ENCODE assay signal across 12 mouse cellular contexts in genomic region chr2:126951085-126951484, GRCm38 (mm10). TPM values are rescaled to one million over a fixed set of nuclear protein-coding genes. Genes with fewer than 3 reads are reported as not detected.
DNase-seq lines count a peak whose midpoint lies in the region; ATAC-seq and TF ChIP-seq lines count a peak whose summit lies in the region.
"Had no signal": no experiment of that assay in that cellular context is flagged by ENCODE, and none has a peak within 500 bp of the region (broad histone marks: within the 10 kb centered on the region; RNA-seq: fewer than 3 reads in every experiment).

No protein-coding gene starts in this region.

- no peak overlapping the region for H3K4me3 ChIP-seq in liver, adult 2 months (ENCODE audit: insufficient read depth, low read depth, low read length)
- no peak overlapping the region for H3K4me3 ChIP-seq in liver, embryonic 12.5 days
- no peak overlapping the region for H3K4me3 ChIP-seq in heart, embryonic 16.5 days (ENCODE audit: low read length)
- no peak overlapping the region for H3K4me3 ChIP-seq in liver, postnatal 0 days (ENCODE audit: low read depth, low read length)
- H3K4me3 ChIP-seq in midbrain, postnatal 0 days (ENCODE audit: low read depth, low read length): no peak overlapping the region
- H3K4me3 ChIP-seq in midbrain, embryonic 10.5 days: no peak overlapping the region
- no peak overlapping the region for H3K4me3 ChIP-seq in hindbrain, embryonic 16.5 days (ENCODE audit: low read length)
- H3K4me3 ChIP-seq: embryonic facial prominence, embryonic 15.5 days; limb, embryonic 12.5 days had no signal

- peak; percentile 96 for DNase-seq in liver, adult 2 months (ENCODE audit: extremely low read depth, low read depth, low spot score)
- peak; percentile 65 for DNase-seq in adrenal gland, postnatal 25 days
- peak; percentile 55 for DNase-seq in liver, postnatal 0 days
- no peak for DNase-seq in midbrain, postnatal 0 days (ENCODE audit: low spot score)
- DNase-seq in midbrain, embryonic 10.5 days (ENCODE audit: low spot score): no peak
- DNase-seq: cerebellum, adult 8-10 months; right cerebral cortex, postnatal 4 days had no signal

- H3K4me2 ChIP-seq in liver, embryonic 12.5 days: no peak overlapping the region
- H3K4me2 ChIP-seq in heart, embryonic 16.5 days (ENCODE audit: low read depth, low read length): no peak overlapping the region
- no peak overlapping the region for H3K4me2 ChIP-seq in liver, postnatal 0 days (ENCODE audit: low read depth, low read length)
- H3K4me2 ChIP-seq in midbrain, postnatal 0 days (ENCODE audit: low read depth, low read length, poor library complexity, severe bottlenecking): no peak overlapping the region
- H3K4me2 ChIP-seq in hindbrain, embryonic 16.5 days (ENCODE audit: low read length): no peak overlapping the region
- H3K4me2 ChIP-seq: embryonic facial prominence, embryonic 15.5 days; limb, embryonic 12.5 days had no signal

- H3K79me2 ChIP-seq in liver, adult 2 months (ENCODE audit: control insufficient read depth, insufficient read depth, low read length): no peaks in the 10 kb centered on the region

- peaks cover 14% of the 10 kb centered on the region for H3K4me1 ChIP-seq in liver, adult 2 months (ENCODE audit: control insufficient read depth, insufficient read depth, low read length)
- peaks cover 11% of the 10 kb centered on the region; the same call in 1 of the 2 replicates for H3K4me1 ChIP-seq in liver, embryonic 12.5 days
- H3K4me1 ChIP-seq in heart, embryonic 16.5 days (ENCODE audit: control insufficient read depth, insufficient read depth, low read length): peaks cover 5% of the 10 kb centered on the region; the same call in 1 of the 2 replicates
- H3K4me1 ChIP-seq in liver, postnatal 0 days (ENCODE audit: insufficient read depth): peaks cover 4% of the 10 kb centered on the region; the same call in 1 of the 2 replicates
- H3K4me1 ChIP-seq in midbrain, postnatal 0 days (ENCODE audit: insufficient read depth, low read length): no peaks in the 10 kb centered on the region
- no peaks in the 10 kb centered on the region for H3K4me1 ChIP-seq in midbrain, embryonic 10.5 days
- no peaks in the 10 kb centered on the region for H3K4me1 ChIP-seq in hindbrain, embryonic 16.5 days (ENCODE audit: control insufficient read depth, insufficient read depth, low read depth, low read length)
- H3K4me1 ChIP-seq: embryonic facial prominence, embryonic 15.5 days; limb, embryonic 12.5 days had no signal

- TF ChIP-seq EP300 in liver, postnatal 0 days (IDR thresholded peaks at IDR 0.05; ENCODE audit: low read depth): peak; percentile 39; the same call in 1 of the 2 replicates

- no peaks in the 10 kb centered on the region for H3K36me3 ChIP-seq in liver, adult 2 months (ENCODE audit: control insufficient read depth, insufficient read depth, low read length)
- no peaks in the 10 kb centered on the region for H3K36me3 ChIP-seq in liver, embryonic 12.5 days
- no peaks in the 10 kb centered on the region for H3K36me3 ChIP-seq in heart, embryonic 16.5 days (ENCODE audit: control insufficient read depth, insufficient read depth)
- no peaks in the 10 kb centered on the region for H3K36me3 ChIP-seq in liver, postnatal 0 days (replicated peaks; ENCODE audit: insufficient read depth, low read length)
- H3K36me3 ChIP-seq in midbrain, postnatal 0 days (ENCODE audit: insufficient read depth, low read length): no peaks in the 10 kb centered on the region
- no peaks in the 10 kb centered on the region for H3K36me3 ChIP-seq in midbrain, embryonic 10.5 days
- H3K36me3 ChIP-seq in hindbrain, embryonic 16.5 days (ENCODE audit: control insufficient read depth, insufficient read depth, low read length): no peaks in the 10 kb centered on the region
- H3K36me3 ChIP-seq: embryonic facial prominence, embryonic 15.5 days; limb, embryonic 12.5 days had no signal

- no peaks in the 10 kb centered on the region for H3K9me3 ChIP-seq in liver, embryonic 12.5 days (replicated peaks)
- H3K9me3 ChIP-seq in heart, embryonic 16.5 days (replicated peaks; ENCODE audit: control insufficient read depth, low read length): no peaks in the 10 kb centered on the region
- H3K9me3 ChIP-seq in liver, postnatal 0 days (ENCODE audit: low read length): no peaks in the 10 kb centered on the region
- H3K9me3 ChIP-seq in midbrain, postnatal 0 days (ENCODE audit: low read length): no peaks in the 10 kb centered on the region
- H3K9me3 ChIP-seq in midbrain, embryonic 10.5 days (replicated peaks): no peaks in the 10 kb centered on the region
- H3K9me3 ChIP-seq in hindbrain, embryonic 16.5 days (ENCODE audit: control insufficient read depth, low read length): no peaks in the 10 kb centered on the region
- H3K9me3 ChIP-seq: embryonic facial prominence, embryonic 15.5 days had no signal

- WGBS in liver, adult 2 months: 14% methylated on average over 7 of the region's 7 CpGs
- 71% methylated on average over 7 of the region's 7 CpGs for WGBS in liver, embryonic 12.5 days (ENCODE audit: insufficient replicate concordance)
- 36% methylated on average over 7 of the region's 7 CpGs for WGBS in heart, embryonic 16.5 days
- WGBS in liver, postnatal 0 days (ENCODE audit: insufficient replicate concordance): 65% methylated on average over 7 of the region's 7 CpGs
- 76% methylated on average over 7 of the region's 7 CpGs for WGBS in midbrain, postnatal 0 days
- WGBS in midbrain, embryonic 10.5 days: 85% methylated on average over 7 of the region's 7 CpGs
- WGBS in hindbrain, embryonic 16.5 days: 64% methylated on average over 7 of the region's 7 CpGs

- no peak for ATAC-seq in liver, embryonic 12.5 days
- peak; percentile 37; the same call in 1 of the 2 replicates for ATAC-seq in heart, embryonic 16.5 days (replicated peaks; ENCODE audit: extremely low read depth, insufficient read depth, low FRiP score)
- peak; percentile 85 for ATAC-seq in liver, postnatal 0 days
- ATAC-seq in midbrain, postnatal 0 days (ENCODE audit: low FRiP score): no peak
- ATAC-seq in hindbrain, embryonic 16.5 days: no peak

- H3K27ac ChIP-seq in liver, adult 2 months (replicated peaks; ENCODE audit: insufficient read depth, low read depth, low read length): peak overlapping the region; percentile 82
- no peak overlapping the region for H3K27ac ChIP-seq in liver, embryonic 12.5 days
- peak overlapping the region; percentile 52 for H3K27ac ChIP-seq in heart, embryonic 16.5 days (ENCODE audit: low read length)
- H3K27ac ChIP-seq in liver, postnatal 0 days (ENCODE audit: low read depth): peak overlapping the region; percentile 76
- no peak overlapping the region for H3K27ac ChIP-seq in midbrain, postnatal 0 days (ENCODE audit: low read depth, low read length)
- no peak overlapping the region for H3K27ac ChIP-seq in midbrain, embryonic 10.5 days (replicated peaks)
- no peak overlapping the region for H3K27ac ChIP-seq in hindbrain, embryonic 16.5 days (ENCODE audit: low read depth, low read length)
- H3K27ac ChIP-seq: embryonic facial prominence, embryonic 15.5 days; limb, embryonic 12.5 days had no signal

- no peak for TF ChIP-seq POLR2A in liver, adult 2 months (IDR thresholded peaks at IDR 0.05; ENCODE audit: extremely low read depth, insufficient read depth, low read length)

- H3K9ac ChIP-seq in liver, adult 2 months (ENCODE audit: low read depth, low read length): no peak overlapping the region
- no peak overlapping the region for H3K9ac ChIP-seq in liver, embryonic 12.5 days
- no peak overlapping the region for H3K9ac ChIP-seq in heart, embryonic 16.5 days (ENCODE audit: low read length)
- H3K9ac ChIP-seq in liver, postnatal 0 days (replicated peaks): no peak overlapping the region
- no peak overlapping the region for H3K9ac ChIP-seq in midbrain, postnatal 0 days (replicated peaks; ENCODE audit: low read length, poor library complexity, severe bottlenecking)
- no peak overlapping the region for H3K9ac ChIP-seq in hindbrain, embryonic 16.5 days (ENCODE audit: low read depth, low read length)
- H3K9ac ChIP-seq: embryonic facial prominence, embryonic 15.5 days; limb, embryonic 12.5 days had no signal

- H3K27me3 ChIP-seq in liver, adult 2 months (ENCODE audit: control insufficient read depth, insufficient read depth, low read length): no peaks in the 10 kb centered on the region
- H3K27me3 ChIP-seq in liver, embryonic 12.5 days (replicated peaks): no peaks in the 10 kb centered on the region
- no peaks in the 10 kb centered on the region for H3K27me3 ChIP-seq in heart, embryonic 16.5 days (ENCODE audit: control insufficient read depth, insufficient read depth, low read length)
- no peaks in the 10 kb centered on the region for H3K27me3 ChIP-seq in liver, postnatal 0 days (ENCODE audit: insufficient read depth, low read length)
- no peaks in the 10 kb centered on the region for H3K27me3 ChIP-seq in midbrain, postnatal 0 days (ENCODE audit: insufficient read depth, low read length)
- no peaks in the 10 kb centered on the region for H3K27me3 ChIP-seq in midbrain, embryonic 10.5 days (ENCODE audit: low read depth, poor library complexity, severe bottlenecking)
- H3K27me3 ChIP-seq in hindbrain, embryonic 16.5 days (replicated peaks; ENCODE audit: control insufficient read depth, insufficient read depth, low read length): no peaks in the 10 kb centered on the region
- H3K27me3 ChIP-seq: embryonic facial prominence, embryonic 15.5 days; limb, embryonic 12.5 days had no signal

- no peak for TF ChIP-seq CTCF in liver, adult 2 months (IDR thresholded peaks at IDR 0.05; ENCODE audit: low read depth, low read length)
- TF ChIP-seq CTCF in liver, postnatal 0 days (IDR thresholded peaks at IDR 0.05; ENCODE audit: low read depth): no peak
- TF ChIP-seq CTCF in midbrain, postnatal 0 days (IDR thresholded peaks at IDR 0.05): no peak

RNA-seq across cellular contexts. Expression of gene Sppl2a, which starts 18.1 kb away (rescaled TPM):
- total RNA-seq in liver, adult 2 months (2014; rRNA removed): 158 and 174 TPM in 2 replicates
- 33.3 and 37.6 TPM in 2 replicates for polyA plus RNA-seq in liver, adult 2 months (2012; rRNA removed)
- polyA plus RNA-seq in liver, embryonic 12.5 days (2016; fragmentation: Nextera tagmentation; extraction: Ambion mirVana): 23.6 and 25.0 TPM in 2 replicates
- 91.0 and 92.7 TPM in 2 replicates for total RNA-seq in adrenal gland, postnatal 25 days (2021)
- 41.5 and 43.6 TPM in 2 replicates for polyA plus RNA-seq in heart, embryonic 16.5 days (2015; fragmentation: Nextera tagmentation; extraction: Ambion mirVana)
- polyA plus RNA-seq in liver, postnatal 0 days (2015; fragmentation: Nextera tagmentation; extraction: Ambion mirVana): 40.5 and 43.4 TPM in 2 replicates
- 41.5 and 45.7 TPM in 2 replicates for total RNA-seq in midbrain, postnatal 0 days (2014; rRNA removed)
- polyA plus RNA-seq in midbrain, postnatal 0 days (2015; fragmentation: Nextera tagmentation; extraction: Ambion mirVana): 27.1 and 28.0 TPM in 2 replicates
- polyA plus RNA-seq in midbrain, embryonic 10.5 days (2016; fragmentation: Nextera tagmentation; extraction: Ambion mirVana): 30.3 and 35.5 TPM in 2 replicates
- 33.8 and 37.4 TPM in 2 replicates for polyA plus RNA-seq in hindbrain, embryonic 16.5 days (2015; fragmentation: Nextera tagmentation; extraction: Ambion mirVana)

RNA-seq across cellular contexts. Expression of gene Ap4e1, which starts 57.4 kb away (rescaled TPM):
- total RNA-seq in liver, adult 2 months (2014; rRNA removed): 6.0 and 6.3 TPM in 2 replicates
- 0.87 and 1.3 TPM in 2 replicates for polyA plus RNA-seq in liver, adult 2 months (2012; rRNA removed)
- 9.0 and 9.6 TPM in 2 replicates for polyA plus RNA-seq in liver, embryonic 12.5 days (2016; fragmentation: Nextera tagmentation; extraction: Ambion mirVana)
- 10.0 and 16.2 TPM in 2 replicates for total RNA-seq in adrenal gland, postnatal 25 days (2021)
- polyA plus RNA-seq in heart, embryonic 16.5 days (2015; fragmentation: Nextera tagmentation; extraction: Ambion mirVana): 8.1 and 9.2 TPM in 2 replicates
- 1.5 and 1.9 TPM in 2 replicates for polyA plus RNA-seq in liver, postnatal 0 days (2015; fragmentation: Nextera tagmentation; extraction: Ambion mirVana)
- total RNA-seq in midbrain, postnatal 0 days (2014; rRNA removed): 13.1 and 17.0 TPM in 2 replicates
- 5.9 and 7.0 TPM in 2 replicates for polyA plus RNA-seq in midbrain, postnatal 0 days (2015; fragmentation: Nextera tagmentation; extraction: Ambion mirVana)
- polyA plus RNA-seq in midbrain, embryonic 10.5 days (2016; fragmentation: Nextera tagmentation; extraction: Ambion mirVana): 13.4 and 13.6 TPM in 2 replicates
- polyA plus RNA-seq in hindbrain, embryonic 16.5 days (2015; fragmentation: Nextera tagmentation; extraction: Ambion mirVana): 9.8 and 11.6 TPM in 2 replicates

Comparison
In these comparisons a context has a peak if more than half of its experiments do, and no peak if none do; other contexts are left out.
1. H3K27ac ChIP-seq: peak in liver, adult 2 months (single experiment), heart, embryonic 16.5 days (single experiment) and liver, postnatal 0 days (single experiment); none in liver, embryonic 12.5 days (single experiment), midbrain, postnatal 0 days (single experiment), midbrain, embryonic 10.5 days (single experiment) and hindbrain, embryonic 16.5 days (single experiment).
2. ATAC-seq: peak in heart, embryonic 16.5 days (single experiment) and liver, postnatal 0 days (single experiment); none in liver, embryonic 12.5 days (single experiment), midbrain, postnatal 0 days (single experiment) and hindbrain, embryonic 16.5 days (single experiment).
3. DNase-seq: peak in liver, adult 2 months (single experiment), adrenal gland, postnatal 25 days (single experiment) and liver, postnatal 0 days (single experiment); none in midbrain, postnatal 0 days (single experiment) and midbrain, embryonic 10.5 days (single experiment).